Mouse (Mus musculus) ES-Bruce4 (cell line): ENCODE results near the gene Fyn.

Experiments
- CTCF ChIP-seq: IDR thresholded peaks from one replicate; pipeline ENCODE4 v1.8.1; 2011; ENCODE audit warnings: low read depth, low read length
- EP300 ChIP-seq: IDR thresholded peaks from 2 replicates; pipeline ENCODE4 v1.6.1; 2011; ENCODE audit warnings: low read depth, low read length; ENCODE audit not compliant: insufficient read depth

DNA sequence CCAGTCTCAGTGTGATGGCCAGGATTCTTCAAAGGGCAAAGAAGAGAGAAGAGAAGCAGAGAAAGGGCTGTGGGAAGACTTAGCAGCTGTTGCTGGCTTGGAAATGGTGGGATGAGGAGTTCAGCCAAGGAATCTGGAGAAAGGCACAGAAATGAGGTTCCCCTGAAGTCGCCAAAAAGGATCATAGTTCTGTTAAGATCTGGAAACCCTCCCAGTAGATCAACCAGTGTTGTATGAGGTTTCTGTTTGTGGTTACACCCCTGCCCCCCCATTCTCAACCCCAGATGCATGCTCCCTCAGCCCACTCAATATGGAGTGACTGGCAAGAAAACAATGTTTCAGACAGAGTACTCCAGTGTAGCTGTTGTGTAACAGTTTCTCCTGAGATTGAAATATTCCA is 25.1 kb upstream of the Fyn start:
- no peak for TF ChIP-seq EP300
- TF ChIP-seq CTCF: no peak
